Mouse (Mus musculus) embryonic facial prominence, embryonic 14.5 days (tissue): ENCODE results near the gene Zfp800. TPM values are rescaled to one million over a fixed set of nuclear protein-coding genes. Genes with fewer than 3 reads are reported as not detected.

Experiments used
- ATAC-seq: fragments of 200-750 bp; cut with Nextera tagmentation; 2 replicates; pipeline ENCODE4 v1.8.0; 2017; ENCODE audit warnings: low read depth, moderate number of reproducible peaks, moderate TSS enrichment
- DNase-seq: peaks from one replicate; pipeline ENCODE4 v3.0.0-alpha.2; 2015; ENCODE audit warnings: low spot score
- H3K27ac ChIP-seq: fragments of 300-500 bp; sonication (generic); replicated peaks from 2 replicates; pipeline ENCODE4 v1.5.1; 2014; ENCODE audit warnings: low read depth, mild to moderate bottlenecking, low read length, moderate library complexity
- H3K27me3 ChIP-seq: fragments of 300-500 bp; sonication (generic); replicated peaks from 2 replicates; pipeline ENCODE4 v1.6.1; 2014; ENCODE audit warnings: low read length; ENCODE audit not compliant: control insufficient read depth, insufficient read depth
- H3K36me3 ChIP-seq: fragments of 300-500 bp; sonication (generic); 2 replicates; pipeline ENCODE4 v1.6.1; 2014; ENCODE audit warnings: low read length, mixed read lengths; ENCODE audit not compliant: control insufficient read depth, insufficient read depth
- H3K4me1 ChIP-seq: fragments of 300-500 bp; sonication (generic); 2 replicates; pipeline ENCODE4 v1.6.1; 2014; ENCODE audit warnings: antibody characterized with exemption, low read length; ENCODE audit not compliant: control insufficient read depth, insufficient read depth
- H3K4me2 ChIP-seq: fragments of 300-500 bp; sonication (generic); 2 replicates; pipeline ENCODE4 v1.6.1; 2014; ENCODE audit warnings: low read depth, mild to moderate bottlenecking, low read length, moderate library complexity, mixed read lengths
- H3K4me3 ChIP-seq: fragments of 300-500 bp; sonication (generic); 2 replicates; pipeline ENCODE4 v1.5.1; 2014; ENCODE audit warnings: low read depth, mild to moderate bottlenecking, low read length
- H3K9ac ChIP-seq: fragments of 300-500 bp; sonication (generic); 2 replicates; pipeline ENCODE4 v1.6.1; 2014; ENCODE audit warnings: low read depth, mild to moderate bottlenecking, low read length, moderate library complexity, mixed read lengths
- H3K9me3 ChIP-seq: fragments of 300-500 bp; sonication (generic); 2 replicates; pipeline ENCODE4 v1.6.1; 2016; ENCODE audit warnings: low read length; ENCODE audit not compliant: control insufficient read depth
- WGBS: fragments of 180-500 bp; shearing (Covaris S2); extraction: QIAGEN DNeasy Blood & Tissue Kit; methylation state at CpG from one replicate; pipeline ENCODE4 v1.1.7; 2014; 5-methylcytosine and 5-hydroxymethylcytosine counted together
- polyA plus RNA-seq: library from polyadenylated mRNA; unstranded; fragments of >200 nt; fragmentation: Nextera tagmentation; extraction: Ambion mirVana; gene quantifications from 2 replicates; pipeline ENCODE4 v1.2.1, GENCODE M21; 2014

Zfp800 gene
- polyA plus RNA-seq, 1 experiment from 2014 or later: 19.9 TPM

DNA sequence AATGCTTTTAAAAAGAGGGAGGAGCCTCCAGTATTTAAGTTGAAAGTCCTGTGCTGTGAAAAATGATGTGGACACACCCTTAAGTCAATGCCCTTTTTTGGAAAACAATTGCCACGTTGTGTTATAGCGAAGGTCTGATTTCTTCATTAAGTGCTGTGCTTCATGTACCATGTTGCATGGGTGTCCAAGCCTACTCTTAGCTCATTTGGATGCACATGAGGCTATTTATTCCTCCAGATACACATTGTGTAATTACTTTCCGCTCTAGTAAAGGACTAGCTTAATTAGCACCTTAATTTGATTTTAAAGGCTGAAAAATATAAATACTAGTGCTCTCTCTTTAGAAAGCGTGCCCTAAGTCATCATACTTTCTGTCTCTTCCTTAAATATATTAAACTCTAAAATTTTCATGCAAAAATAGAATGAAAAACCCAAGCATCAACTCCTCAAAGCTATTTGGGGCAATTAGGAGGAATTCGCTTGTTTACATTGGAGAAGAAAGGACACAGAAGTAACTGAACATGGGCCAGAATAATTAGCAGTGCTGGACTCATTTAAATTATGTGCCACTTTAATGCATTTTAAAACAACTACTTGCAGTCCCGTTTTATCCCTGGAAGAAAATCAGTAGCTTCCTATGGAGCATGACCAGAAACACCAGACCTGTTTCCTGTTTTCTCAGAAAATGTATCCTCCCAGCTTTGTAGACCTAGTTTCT, 27.7 kb downstream of the Zfp800 start:
- no peak overlapping the region for H3K27ac ChIP-seq
- H3K27me3 ChIP-seq: no peaks in the 10 kb centered on the region
- H3K36me3 ChIP-seq: no peaks in the 10 kb centered on the region
- H3K9ac ChIP-seq: no peak overlapping the region
- H3K4me3 ChIP-seq: no peak overlapping the region
- H3K4me2 ChIP-seq: no peak overlapping the region
- WGBS: 76% methylated on average over 6 of the region's 6 CpGs
- ATAC-seq (no peak), DNase-seq (no peak)
- H3K4me1 ChIP-seq: no peaks in the 10 kb centered on the region
- no peaks in the 10 kb centered on the region for H3K9me3 ChIP-seq

GRCm38 (mm10) chr6:28367575-28367974, 30.2 kb downstream of the Zfp800 start:
- Histone ChIP-seq H3K36me3 (no peaks in the 10 kb centered on the region), H3K4me3 (no peak overlapping the region), H3K27ac (no peak overlapping the region), H3K27me3 (no peaks in the 10 kb centered on the region), H3K9me3 (no peaks in the 10 kb centered on the region), H3K9ac (no peak overlapping the region), H3K4me2 (no peak overlapping the region), H3K4me1 (no peaks in the 10 kb centered on the region)
- no peak for ATAC-seq
- WGBS: 90% methylated on average over 9 of the region's 9 CpGs
- DNase-seq: no peak

- no peak for DNase-seq
- Histone ChIP-seq H3K4me1 (no peaks in the 10 kb centered on the region), H3K9me3 (no peaks in the 10 kb centered on the region), H3K27ac (no peak overlapping the region), H3K27me3 (no peaks in the 10 kb centered on the region), H3K36me3 (no peaks in the 10 kb centered on the region), H3K9ac (no peak overlapping the region), H3K4me2 (no peak overlapping the region), H3K4me3 (no peak overlapping the region)
- ATAC-seq: no peak
- WGBS: 65% methylated on average over 3 of the region's 3 CpGs
Observed at GRCm38 (mm10) chr6:28351066-28351465, 46.7 kb downstream of the Zfp800 start.

GRCm38 (mm10) chr6:28345677-28346076, 52.1 kb downstream of the Zfp800 start:
- H3K27ac ChIP-seq: no peak overlapping the region
- no peaks in the 10 kb centered on the region for H3K4me1 ChIP-seq
- no peak overlapping the region for H3K4me3 ChIP-seq
- H3K27me3 ChIP-seq: no peaks in the 10 kb centered on the region
- ATAC-seq (no peak), DNase-seq (no peak)
- no peak overlapping the region for H3K4me2 ChIP-seq
- no peaks in the 10 kb centered on the region for H3K36me3 ChIP-seq
- no peak overlapping the region for H3K9ac ChIP-seq
- no peaks in the 10 kb centered on the region for H3K9me3 ChIP-seq

DNA sequence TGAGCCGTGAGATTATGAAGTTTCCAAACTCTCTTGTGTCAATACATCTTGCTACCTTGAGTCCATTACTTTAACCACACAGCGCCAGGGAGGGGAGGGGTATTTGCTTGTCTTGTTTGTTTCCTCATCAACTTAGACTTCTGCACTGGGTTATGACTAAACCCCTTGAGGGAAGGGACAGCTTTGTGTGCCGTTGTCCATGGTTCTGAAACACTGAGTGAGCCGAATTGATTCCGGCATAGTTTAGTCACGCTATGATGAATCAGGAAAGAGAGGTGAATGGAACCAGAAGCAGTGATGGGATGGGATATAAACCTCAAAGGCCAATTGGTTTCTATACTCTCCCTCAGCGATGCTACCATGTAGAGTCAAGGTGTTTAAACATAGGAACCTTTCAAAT, 52.6 kb downstream of the Zfp800 start:
- H3K27me3 ChIP-seq: no peaks in the 10 kb centered on the region
- H3K9me3 ChIP-seq: no peaks in the 10 kb centered on the region
- no peaks in the 10 kb centered on the region for H3K36me3 ChIP-seq
- no peak; the same call in 1 of the 2 replicates for ATAC-seq
- no peak overlapping the region for H3K4me3 ChIP-seq
- peak; percentile 40 for DNase-seq
- no peak overlapping the region for H3K4me2 ChIP-seq
- WGBS: 35% methylated on average over 7 of the region's 7 CpGs
- no peaks in the 10 kb centered on the region for H3K4me1 ChIP-seq
- no peak overlapping the region for H3K27ac ChIP-seq
- H3K9ac ChIP-seq: no peak overlapping the region

- DNase-seq (no peak), ATAC-seq (no peak)
- H3K9ac ChIP-seq: no peak overlapping the region
- H3K27me3 ChIP-seq: no peaks in the 10 kb centered on the region
- no peaks in the 10 kb centered on the region for H3K36me3 ChIP-seq
- H3K4me3 ChIP-seq: no peak overlapping the region
- H3K4me2 ChIP-seq: no peak overlapping the region
- 71% methylated on average over 5 of the region's 5 CpGs for WGBS
- no peaks in the 10 kb centered on the region for H3K9me3 ChIP-seq
- no peak overlapping the region for H3K27ac ChIP-seq
- H3K4me1 ChIP-seq: no peaks in the 10 kb centered on the region
Observed at GRCm38 (mm10) chr6:28342863-28343262, 54.9 kb downstream of the Zfp800 start.

- Histone ChIP-seq H3K4me1 (no peaks in the 10 kb centered on the region), H3K27me3 (no peaks in the 10 kb centered on the region), H3K9ac (no peak overlapping the region), H3K4me3 (no peak overlapping the region), H3K27ac (no peak overlapping the region), H3K9me3 (no peaks in the 10 kb centered on the region), H3K36me3 (no peaks in the 10 kb centered on the region), H3K4me2 (no peak overlapping the region)
- DNase-seq (no peak), ATAC-seq (no peak)
- WGBS: 88% methylated on average over 4 of the region's 4 CpGs
Observed at GRCm38 (mm10) chr6:28341174-28341573, 56.6 kb downstream of the Zfp800 start.

GRCm38 (mm10) chr6:28339410-28339809, 58.4 kb downstream of the Zfp800 start:
- Histone ChIP-seq H3K36me3 (no peaks in the 10 kb centered on the region), H3K9me3 (no peaks in the 10 kb centered on the region), H3K4me2 (no peak overlapping the region), H3K9ac (no peak overlapping the region), H3K4me3 (no peak overlapping the region), H3K4me1 (no peaks in the 10 kb centered on the region), H3K27ac (no peak overlapping the region), H3K27me3 (no peaks in the 10 kb centered on the region)
- 91% methylated on average over 5 of the region's 5 CpGs for WGBS
- no peak for ATAC-seq
- no peak for DNase-seq

DNA sequence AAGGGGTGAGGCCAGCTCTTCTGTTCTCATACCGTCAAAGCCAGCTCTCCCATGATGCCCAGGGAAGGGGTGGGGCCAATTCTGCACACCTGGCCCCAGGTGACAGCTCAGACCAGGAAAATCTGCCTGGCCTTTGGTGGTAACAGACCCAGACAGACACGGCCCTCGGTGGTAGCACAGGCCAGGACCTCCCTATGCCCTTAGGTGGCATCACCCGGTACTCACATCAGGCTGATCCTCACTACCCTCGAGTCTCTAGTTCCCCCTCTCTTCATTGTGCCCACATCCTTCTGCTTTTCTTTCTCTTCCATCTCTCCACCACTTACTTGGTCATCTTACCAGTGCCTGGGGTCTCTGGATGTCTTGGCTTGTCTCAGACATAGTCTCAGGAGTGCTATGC, 64.1 kb downstream of the Zfp800 start:
- no peak for DNase-seq
- ATAC-seq: no peak
- 74% methylated on average over 5 of the region's 5 CpGs for WGBS

More for the DNA sequence above, 64.1 kb downstream of the Zfp800 start:
- Histone ChIP-seq H3K9me3 (no peaks in the 10 kb centered on the region), H3K36me3 (no peaks in the 10 kb centered on the region), H3K4me1 (no peaks in the 10 kb centered on the region), H3K27me3 (no peaks in the 10 kb centered on the region), H3K9ac (no peak overlapping the region), H3K4me3 (no peak overlapping the region), H3K27ac (no peak overlapping the region), H3K4me2 (no peak overlapping the region)
